Mouse (Mus musculus): ENCODE results near the gene Tnfrsf13b.

DNA sequence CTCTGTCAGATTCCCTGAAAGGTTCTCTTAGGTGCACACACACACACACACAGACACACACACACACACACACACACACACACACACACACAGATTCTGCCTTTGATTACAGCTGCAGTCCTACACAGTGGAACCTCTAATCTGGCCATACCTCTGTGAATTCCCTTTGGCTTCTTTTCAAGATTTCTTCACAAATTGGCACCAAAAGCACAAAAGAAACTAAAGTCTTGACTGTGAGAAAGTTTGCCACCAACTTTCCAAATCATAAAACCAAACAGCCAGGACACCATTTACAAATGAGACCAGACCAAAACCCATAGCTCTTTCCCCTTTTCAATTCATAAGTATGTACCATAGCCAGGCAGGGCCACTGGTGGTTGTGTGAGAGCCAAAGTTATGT lies 71.4 kb downstream of the Tnfrsf13b start:
- no peak for TF ChIP-seq CTCF (IDR thresholded peaks at IDR 0.05; ENCODE audit: extremely low read depth, insufficient read depth, low read length)
- no peak for TF ChIP-seq POLR2A (IDR thresholded peaks at IDR 0.05; ENCODE audit: extremely low read depth, insufficient read depth, low read length)

Data from cortical plate, adult 2 months (tissue).